Mouse (Mus musculus): Measurements from ENCODE around the gene Mtus2.

- TF ChIP-seq POLR2A (IDR thresholded peaks at IDR 0.05; ENCODE audit: extremely low read depth, insufficient read depth, low read length): no peak
- peak; percentile 46; the same call in 1 of the 2 replicates for TF ChIP-seq CTCF (IDR thresholded peaks at IDR 0.05; ENCODE audit: low read depth, low read length)
Measured at GRCm38 (mm10) chr5:148293346-148293745, 336.2 kb downstream of the Mtus2 start.
